Mouse (Mus musculus) lung, postnatal 0 days (tissue): ENCODE data around the gene Pik3r5.

Experiments used
- CTCF ChIP-seq: IDR thresholded peaks from 2 replicates; pipeline ENCODE4 v1.5.1; 2016; ENCODE audit warnings: antibody characterized with exemption, mild to moderate bottlenecking
- EP300 ChIP-seq: IDR thresholded peaks from 2 replicates; pipeline ENCODE4 v1.6.1; 2016; ENCODE audit warnings: antibody characterized with exemption, mild to moderate bottlenecking, control low read depth

GRCm38 (mm10) chr11:68436376-68436775 lies 4.5 kb downstream of the Pik3r5 start:
- TF ChIP-seq CTCF (no peak), EP300 (no peak)
